Mouse (Mus musculus): Measurements from ENCODE around the gene Cbx7. TPM values are rescaled to one million over a fixed set of nuclear protein-coding genes. Genes with fewer than 3 reads are reported as not detected.
"Not testable (repeated sequence)": the region's sequence is repeated elsewhere in the genome, so short reads cannot be mapped to it uniquely, and the experiment has no call there.

Gene Cbx7
- polyA plus RNA-seq, 1 experiment, result 30.5 TPM

DNA sequence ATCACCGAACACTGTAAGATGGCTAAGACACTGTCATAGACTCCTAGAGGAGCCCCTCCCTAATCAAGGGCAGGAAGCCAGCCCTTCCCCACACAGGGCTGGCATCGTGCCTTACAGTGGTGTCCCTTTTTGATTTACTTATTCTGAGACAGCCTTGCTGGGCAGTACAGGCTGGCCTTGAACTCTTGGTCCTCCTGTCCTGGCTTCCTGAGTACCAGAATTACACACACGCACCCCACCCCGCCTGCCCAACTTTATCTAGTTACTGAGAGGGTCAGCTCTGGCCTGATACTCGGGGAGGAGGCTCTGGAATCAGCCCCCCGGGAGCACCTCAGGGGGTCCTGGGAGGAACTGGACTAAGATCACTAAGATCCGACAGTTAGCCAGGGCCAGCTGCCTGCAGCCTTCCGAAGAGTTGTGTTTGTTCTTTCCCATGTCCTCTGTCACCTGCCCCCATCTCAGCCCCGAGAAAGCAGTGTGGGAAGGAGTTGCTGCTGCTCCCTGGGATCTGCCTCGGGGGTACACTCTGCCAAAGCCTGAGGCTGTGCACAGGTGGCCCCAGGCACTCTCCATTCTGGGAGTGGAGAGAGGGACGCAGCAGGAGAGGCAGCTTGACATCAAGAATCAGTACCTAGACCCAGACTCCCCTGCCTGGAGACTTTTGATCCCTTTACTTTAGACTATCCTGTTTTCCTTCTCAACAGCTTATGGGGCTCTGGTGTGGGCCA lies 18.3 kb downstream of the Cbx7 start:
- no peak for DNase-seq (ENCODE audit: low read depth, low spot score)

DNA sequence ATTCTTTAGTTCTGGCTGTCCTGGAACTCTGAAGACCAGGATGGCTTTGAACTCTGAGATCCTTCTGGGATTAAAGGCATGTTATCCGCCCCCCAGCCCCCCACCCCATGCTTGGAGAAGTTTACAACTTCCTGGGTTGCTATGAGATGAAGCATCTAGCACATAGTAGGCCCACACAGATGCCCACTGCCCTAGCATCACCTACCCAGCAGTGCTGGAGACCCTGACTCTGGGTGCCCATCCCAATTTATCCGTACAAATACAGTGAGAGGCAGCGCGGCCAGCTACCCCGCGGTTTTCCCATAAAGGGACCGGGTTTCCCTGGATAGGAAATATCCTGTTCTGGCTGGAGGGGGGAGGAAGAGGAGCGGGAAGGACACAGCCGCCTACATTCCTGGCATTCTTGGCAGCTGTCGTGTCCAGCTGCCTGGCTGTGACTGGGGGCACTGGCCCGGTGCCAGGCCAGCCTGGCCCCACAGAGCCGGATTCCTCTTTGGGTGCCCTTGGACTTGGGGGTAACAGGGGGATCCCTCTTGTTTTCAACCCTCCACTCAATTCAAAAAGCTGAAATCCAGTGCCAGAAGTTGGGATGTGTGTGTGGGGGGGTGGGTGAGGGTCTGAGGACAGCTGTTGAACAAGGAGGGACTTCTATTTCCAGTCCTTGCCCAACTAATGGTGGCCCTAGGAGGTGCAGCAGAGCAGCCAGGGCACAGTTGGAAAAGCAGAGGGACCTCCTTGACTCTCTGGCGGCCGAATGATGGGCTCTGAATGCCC lies 19.0 kb downstream of the Cbx7 start:
- DNase-seq (ENCODE audit: low read depth, low spot score), result no peak
- WGBS, result 35% methylated on average over 14 of the region's 14 CpGs

More for the DNA sequence above, 18.3 kb downstream of the Cbx7 start:
- 30% methylated on average over 11 of the region's 11 CpGs for WGBS

DNA sequence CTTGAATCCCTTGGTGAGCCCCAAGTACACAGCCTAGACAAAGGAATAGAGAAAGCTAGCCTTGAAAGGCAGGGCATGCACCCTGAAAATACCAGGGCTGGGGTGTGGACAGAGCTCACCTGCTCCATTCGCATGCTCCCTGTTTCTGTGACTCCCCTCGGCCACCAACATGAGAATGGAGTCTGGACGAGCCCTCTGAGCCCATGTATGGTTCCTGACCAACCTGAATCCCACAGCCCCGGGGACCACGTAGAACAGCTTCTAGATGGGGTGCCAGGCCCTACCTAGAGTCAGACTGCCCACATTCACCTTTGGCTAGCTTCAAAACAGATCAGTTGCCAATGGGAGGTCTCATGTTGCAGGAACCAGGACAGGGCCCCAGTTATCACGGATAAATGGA lies 19.7 kb downstream of the Cbx7 start:
- no peak for DNase-seq (ENCODE audit: low read depth, low spot score)
- WGBS, result 74% methylated on average over 6 of the region's 6 CpGs

DNA sequence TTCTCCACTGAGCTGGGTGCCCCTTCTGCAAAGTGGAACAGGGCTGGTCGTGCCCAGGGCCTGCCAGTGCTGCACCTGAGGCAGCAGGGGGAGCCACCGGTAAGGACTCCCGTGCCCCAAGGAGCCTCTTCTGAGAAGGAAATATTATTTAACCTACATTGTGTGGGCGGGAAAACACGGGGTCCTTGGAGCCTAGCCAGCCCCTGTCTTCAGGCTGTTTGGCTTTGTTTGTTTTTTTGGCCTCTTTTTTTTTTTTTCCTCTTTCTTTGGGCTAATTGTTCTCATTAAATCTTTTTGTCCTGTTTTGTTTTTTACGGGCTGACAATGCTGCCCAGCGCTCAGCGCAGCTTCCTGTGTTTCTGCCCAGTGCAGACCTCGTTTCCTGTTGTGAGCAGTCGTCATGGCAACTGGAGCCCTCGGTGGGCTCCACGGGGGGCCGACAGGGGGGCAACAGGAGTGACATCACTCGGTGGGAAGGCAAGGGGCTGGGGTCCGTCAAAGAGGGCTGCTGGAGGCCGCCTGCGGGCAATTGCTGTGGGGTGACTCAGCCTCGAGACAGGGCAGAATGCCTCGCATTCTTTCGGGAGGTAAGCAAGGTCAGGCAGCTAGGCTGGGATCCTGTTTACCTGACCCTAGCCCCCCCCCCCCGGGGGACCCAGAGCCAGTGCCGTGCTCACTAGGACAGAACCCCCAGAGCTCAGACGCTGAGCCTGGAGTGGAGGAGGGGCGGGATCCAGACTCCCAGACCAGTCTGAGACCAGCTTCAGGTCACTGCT lies 20.5 kb downstream of the Cbx7 start:
- 7% methylated on average over 24 of the region's 24 CpGs for WGBS
- DNase-seq (ENCODE audit: low read depth, low spot score), result no peak

DNA sequence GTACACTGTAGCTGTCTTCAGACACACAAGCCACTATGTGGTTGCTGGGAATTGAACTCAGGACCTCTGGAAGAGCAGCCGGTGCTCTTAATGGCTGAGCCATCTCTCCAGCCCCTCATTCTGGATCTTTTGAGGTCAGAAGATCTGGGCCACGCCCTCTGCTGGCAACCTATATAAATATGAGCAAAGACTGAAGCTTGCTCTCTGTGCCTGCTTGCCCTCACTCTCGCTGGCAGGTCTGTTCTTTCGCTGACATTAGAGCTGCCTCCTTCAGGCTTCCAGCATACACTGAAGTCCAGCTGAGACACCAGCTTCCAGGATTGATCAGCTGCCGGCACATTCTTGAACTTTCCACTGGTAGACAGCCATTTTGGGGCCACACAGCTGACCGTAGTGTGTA lies 23.2 kb downstream of the Cbx7 start:
- 53% methylated on average over 6 of the region's 6 CpGs for WGBS
- no peak for DNase-seq (ENCODE audit: low read depth, low spot score)

DNA sequence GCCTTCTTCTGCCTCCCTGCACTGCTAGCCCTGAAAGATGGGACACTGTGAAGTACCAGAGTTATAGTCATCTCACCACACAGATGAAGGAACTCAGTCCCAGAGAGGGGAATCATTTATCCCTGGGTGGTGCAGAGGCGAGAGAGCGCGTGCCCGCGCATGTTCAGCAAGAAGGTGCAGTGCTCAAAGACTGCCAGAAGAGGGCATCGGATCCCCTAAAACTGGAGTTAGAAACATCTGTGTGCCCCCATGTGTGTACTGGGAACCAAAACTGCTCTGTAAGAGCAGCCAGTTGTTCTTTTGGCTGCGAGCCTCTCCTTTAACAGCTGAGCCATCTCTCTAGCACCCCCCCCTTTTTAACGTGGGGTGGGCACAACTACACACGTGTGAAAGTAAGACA lies 24.1 kb downstream of the Cbx7 start:
- 77% methylated on average over 9 of the region's 9 CpGs for WGBS
- DNase-seq (ENCODE audit: low read depth, low spot score), result no peak

DNA sequence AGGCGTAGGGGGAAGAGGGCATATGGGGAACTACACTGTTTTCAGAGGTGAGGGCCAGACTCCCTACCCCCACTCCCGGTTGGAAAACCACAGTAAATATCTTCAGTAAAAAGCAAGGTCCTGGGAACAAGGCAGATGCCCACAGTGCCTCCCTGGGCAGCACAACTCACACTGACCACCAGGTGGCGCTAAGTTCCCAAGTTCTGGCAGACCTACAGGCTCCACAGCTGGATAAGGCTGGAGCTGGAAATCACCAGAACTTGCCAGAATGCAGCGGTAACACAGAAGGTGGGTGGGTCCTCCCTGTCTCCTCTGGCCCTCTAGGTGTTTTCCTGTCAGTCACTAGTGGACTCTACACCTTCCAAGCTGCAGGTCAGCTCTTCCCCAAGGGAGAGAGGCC lies 24.9 kb downstream of the Cbx7 start:
- peak; percentile 72 for DNase-seq (ENCODE audit: low read depth, low spot score)
- WGBS, result 11% methylated on average over 4 of the region's 4 CpGs

DNA sequence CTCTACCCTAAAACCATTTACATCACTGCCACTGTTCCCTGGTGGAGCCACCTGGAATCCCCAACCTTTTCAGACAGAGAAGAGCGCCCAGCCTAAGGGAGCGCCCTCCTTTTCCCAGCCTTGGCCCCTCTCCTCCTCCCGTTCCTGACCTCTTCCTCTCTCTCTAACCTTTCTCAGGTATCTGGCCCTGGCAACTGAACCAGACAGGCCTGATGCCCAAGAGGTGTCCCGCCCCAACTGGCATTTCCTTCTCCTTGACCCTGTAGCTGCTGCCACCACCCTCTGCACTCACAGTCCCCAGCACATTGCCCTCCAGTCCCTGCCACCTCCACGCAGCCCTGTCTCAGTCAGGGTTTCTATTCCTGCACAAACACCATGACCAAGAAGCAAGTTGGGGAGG lies 26.0 kb downstream of the Cbx7 start:
- WGBS, result 65% methylated on average over 5 of the region's 5 CpGs
- no peak for DNase-seq (ENCODE audit: low read depth, low spot score)

DNA sequence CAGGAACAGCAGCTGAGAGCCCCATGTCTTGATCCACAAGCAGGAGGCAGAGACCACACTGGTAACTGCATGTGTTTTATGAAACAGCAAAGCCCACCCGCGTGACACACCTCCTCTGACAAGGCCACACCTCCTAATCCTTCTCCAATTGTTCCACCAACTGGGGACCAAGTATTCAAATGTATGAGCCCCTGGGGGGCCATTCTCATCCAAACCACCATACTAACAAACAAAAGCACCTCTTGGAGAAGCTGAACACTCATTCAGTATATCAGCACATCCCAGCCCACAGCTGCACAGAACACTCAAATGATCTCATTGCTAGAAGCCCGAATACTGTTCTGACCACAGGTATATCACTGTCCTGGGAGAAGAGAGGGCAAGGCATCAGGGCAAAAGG lies 27.3 kb downstream of the Cbx7 start:
- DNase-seq (ENCODE audit: low read depth, low spot score), result no peak
- 95% methylated on average over 3 of the region's 3 CpGs for WGBS

DNA sequence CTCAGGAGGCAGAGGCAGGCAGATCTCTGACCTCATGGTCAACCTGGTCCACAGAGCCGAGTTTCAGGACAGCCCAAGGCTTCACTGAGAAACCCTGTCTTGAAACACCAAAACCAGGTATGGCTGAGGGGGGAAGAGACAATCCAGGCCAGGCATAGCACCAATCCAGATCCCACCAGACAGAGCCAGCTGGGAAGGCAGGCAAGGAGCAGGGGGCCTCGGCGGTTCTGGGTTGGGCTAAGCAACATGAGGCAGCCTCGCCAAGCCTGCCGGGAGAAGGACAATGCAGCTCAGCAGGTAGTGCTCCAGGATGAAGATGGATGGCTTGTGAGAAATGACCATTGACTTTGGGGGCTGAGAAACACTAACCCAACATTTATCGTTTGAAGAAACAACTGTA lies 28.4 kb downstream of the Cbx7 start:
- DNase-seq (ENCODE audit: low read depth, low spot score), result no peak
- 89% methylated on average over 6 of the region's 6 CpGs for WGBS

DNA sequence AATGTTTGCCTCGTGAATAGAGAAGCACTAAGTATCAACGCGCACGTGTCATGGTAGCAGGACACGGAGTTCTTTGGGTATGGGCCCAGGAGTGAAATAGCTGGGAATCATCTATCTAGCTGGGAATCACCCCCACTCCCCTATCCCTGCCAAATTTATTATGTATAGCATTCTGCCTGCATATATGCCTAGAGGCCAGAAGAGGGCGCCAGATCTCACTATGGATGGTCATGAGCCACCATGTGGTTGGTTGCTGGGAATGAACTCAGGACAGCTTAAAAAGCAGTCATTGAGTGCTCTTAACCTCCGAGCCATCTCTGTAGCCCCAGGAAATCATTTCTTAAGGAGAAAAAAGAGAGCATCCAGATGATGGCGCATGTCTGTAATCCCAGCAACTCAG lies 30.0 kb downstream of the Cbx7 start:
- WGBS, result 23% methylated on average over 8 of the region's 8 CpGs

DNA sequence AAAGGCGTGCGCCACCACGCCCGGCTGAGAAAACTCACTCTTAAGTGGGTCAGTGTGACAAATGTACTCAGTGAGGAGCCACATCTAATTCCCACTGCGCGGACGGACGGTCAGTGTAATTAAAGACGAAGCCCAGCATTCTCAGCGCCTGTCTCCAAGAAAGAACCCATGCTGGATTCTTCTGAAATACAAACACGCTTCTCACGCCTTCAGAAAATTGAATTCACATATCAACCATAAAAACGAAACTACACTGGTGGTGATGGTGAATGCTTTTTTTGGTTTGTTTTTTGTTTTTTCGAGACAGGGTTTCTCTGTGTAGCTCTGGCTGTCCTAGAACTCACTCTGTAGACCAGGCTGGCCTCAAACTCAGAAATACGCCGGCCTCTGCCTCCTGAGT lies 31.0 kb downstream of the Cbx7 start:
- 81% methylated on average over 16 of the region's 16 CpGs for WGBS

More for the DNA sequence above, 30.0 kb downstream of the Cbx7 start:
- DNase-seq (ENCODE audit: low read depth, low spot score), result no peak

DNA sequence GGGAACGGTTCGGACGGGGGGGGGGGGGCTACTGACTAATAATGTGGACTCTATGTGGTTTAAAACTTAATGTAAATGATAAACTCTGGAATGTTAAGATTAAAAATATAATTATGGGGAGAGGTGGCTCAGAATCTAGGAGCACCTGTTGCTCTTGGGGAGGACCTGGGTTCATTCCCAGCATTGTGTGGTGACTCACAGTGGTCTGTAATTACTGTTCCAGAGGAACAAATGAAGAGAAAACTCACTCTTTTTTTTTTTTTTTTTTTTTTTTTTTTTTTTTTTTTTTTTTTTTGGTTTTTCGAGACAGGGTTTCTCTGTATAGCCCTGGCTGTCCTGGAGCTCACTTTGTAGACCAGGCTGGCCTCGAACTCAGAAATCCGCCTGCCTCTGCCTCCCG lies 31.4 kb downstream of the Cbx7 start:
- not testable (repeated sequence) for DNase-seq (ENCODE audit: low read depth, low spot score)
- WGBS, result 81% methylated on average over 6 of the region's 7 CpGs

More for the DNA sequence above, 31.0 kb downstream of the Cbx7 start:
- no peak for DNase-seq (ENCODE audit: low read depth, low spot score)

DNA sequence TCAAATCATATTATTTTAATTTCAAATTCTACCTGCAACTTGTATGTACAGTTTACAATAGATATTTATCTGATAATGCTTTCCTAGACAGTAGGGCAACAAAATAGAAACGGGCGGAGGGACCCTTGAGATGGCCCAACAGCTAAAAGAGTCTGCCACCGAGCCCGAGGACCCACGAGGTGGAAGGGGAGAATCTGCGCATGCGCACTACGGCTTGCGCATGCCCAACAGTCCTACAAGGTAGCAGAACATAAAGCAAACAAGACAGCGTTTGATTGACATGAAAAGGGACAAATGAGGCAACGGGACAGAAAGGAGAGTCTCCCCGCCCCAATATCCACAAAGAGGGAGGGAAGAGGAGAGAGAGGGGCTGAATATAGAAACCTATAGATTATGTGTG lies 31.9 kb downstream of the Cbx7 start:
- 85% methylated on average over 12 of the region's 12 CpGs for WGBS
- DNase-seq (ENCODE audit: low read depth, low spot score), result no peak

DNA sequence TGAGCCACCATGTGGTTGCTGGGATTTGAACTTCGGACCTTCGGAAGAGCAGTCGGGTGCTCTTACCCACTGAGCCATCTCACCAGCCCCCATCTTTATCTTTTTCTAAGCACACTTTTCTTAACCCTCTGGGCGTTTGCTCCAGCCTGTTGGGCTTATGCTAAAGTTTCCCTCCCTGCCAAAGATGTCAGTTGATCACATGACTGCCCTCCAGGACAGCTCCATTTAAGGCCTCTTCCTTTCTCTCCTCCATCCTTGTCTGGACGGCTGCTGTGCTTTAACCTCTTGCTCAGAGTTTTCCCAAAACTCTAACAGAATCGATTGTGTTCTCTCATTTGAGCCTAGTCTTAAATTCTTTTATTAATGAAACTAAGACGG lies 34.6 kb downstream of the Cbx7 start:
- no peak for DNase-seq (ENCODE audit: low read depth, low spot score)

DNA sequence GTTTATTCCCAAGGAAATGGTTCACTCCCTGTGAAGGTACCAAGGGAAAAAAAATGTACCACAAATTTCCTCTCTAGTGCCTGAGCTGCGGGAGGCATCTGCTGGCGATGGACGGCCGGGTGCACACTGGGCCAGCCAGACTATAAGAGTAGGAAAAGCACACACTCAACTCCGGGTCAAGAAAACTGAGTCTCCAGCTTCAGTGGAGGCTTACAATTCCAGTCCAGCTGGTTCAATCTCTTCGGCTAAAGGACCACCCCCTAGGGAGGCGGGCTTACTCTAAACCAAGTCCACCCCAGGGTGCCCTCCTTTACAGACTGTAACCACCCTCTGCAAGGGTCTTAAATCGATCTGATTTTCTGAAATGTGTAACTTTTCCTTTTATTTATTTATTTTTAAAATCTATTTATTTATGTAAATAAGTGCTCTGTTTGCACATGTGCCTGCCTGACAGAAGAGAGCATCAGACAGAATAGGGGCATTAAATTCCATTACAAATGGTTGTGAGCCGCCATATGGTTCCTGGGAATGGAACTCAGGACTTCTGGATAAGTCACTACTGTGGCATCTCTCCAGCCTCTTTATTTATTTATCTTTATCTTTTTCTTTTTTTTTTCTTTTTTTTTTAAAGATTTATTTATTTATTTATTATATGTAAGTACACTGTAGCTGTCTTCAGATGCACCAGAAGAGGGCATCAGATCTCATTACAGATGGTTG lies 35.1 kb downstream of the Cbx7 start:
- WGBS, result 44% methylated on average over 9 of the region's 9 CpGs
- DNase-seq (ENCODE audit: low read depth, low spot score), result no peak

More for the DNA sequence above, 34.6 kb downstream of the Cbx7 start:
- WGBS, result 64% methylated on average over 7 of the region's 7 CpGs

DNA sequence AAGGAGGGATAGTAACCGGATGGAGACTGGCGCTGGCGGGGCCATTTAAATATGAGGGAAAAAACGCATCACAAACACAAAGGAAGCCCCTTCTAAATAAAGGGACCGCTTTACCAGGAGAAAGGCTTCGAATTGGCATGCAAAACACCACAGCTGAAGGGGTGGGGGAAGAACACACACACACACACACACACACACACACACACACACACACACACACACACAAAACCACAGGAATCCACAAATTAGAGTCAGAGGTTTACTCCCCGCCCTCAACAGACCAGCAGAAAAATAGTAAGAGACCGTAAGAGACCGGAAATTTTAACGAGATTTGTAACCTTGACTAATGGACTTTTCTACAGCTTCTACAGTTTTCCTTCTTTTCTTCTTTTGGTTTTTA lies 36.1 kb downstream of the Cbx7 start:
- 18% methylated on average over 10 of the region's 10 CpGs for WGBS
- DNase-seq (ENCODE audit: low read depth, low spot score), result no peak

DNA sequence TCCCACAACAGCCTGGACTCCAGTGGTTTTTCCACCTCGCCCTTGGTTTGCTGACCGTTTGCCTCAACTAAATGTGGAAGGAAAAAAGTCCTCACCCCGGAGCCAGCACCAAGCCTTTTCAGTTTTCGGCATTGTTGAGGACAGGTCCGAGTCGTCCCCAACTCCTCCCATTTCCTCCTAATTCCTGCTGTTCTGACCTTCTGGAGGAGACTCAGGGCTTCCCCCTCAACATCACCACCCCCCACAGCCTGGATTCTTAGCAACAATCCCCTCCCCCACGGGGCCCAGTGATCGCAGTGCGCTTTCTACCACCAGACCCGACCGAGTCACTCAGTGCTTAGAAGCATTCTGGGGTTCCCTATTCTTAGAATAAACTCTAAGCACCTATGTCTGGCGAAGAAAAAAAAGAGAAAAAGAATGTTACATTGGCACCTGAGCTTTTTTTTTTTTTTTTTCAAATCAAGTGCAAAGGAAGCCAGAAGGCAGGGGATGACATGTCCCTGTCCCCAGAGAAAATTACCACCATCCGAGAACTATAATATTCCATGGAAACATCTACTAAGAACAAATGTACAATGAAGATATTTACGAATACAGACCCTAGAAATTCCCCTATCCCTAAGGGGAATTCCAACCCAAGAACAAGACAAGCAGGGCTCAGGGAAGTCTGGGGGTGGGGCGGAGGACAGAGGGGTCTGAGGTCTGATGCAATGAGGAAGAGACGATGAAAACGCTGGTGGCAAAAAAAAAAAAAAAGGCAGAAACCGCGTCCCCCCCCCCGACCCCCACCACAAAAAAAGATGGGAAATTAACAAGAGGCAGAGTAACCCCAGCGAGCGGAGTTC lies 37.0 kb downstream of the Cbx7 start:
- 10% methylated on average over 22 of the region's 22 CpGs for WGBS
- DNase-seq (ENCODE audit: low read depth, low spot score), result no peak

DNA sequence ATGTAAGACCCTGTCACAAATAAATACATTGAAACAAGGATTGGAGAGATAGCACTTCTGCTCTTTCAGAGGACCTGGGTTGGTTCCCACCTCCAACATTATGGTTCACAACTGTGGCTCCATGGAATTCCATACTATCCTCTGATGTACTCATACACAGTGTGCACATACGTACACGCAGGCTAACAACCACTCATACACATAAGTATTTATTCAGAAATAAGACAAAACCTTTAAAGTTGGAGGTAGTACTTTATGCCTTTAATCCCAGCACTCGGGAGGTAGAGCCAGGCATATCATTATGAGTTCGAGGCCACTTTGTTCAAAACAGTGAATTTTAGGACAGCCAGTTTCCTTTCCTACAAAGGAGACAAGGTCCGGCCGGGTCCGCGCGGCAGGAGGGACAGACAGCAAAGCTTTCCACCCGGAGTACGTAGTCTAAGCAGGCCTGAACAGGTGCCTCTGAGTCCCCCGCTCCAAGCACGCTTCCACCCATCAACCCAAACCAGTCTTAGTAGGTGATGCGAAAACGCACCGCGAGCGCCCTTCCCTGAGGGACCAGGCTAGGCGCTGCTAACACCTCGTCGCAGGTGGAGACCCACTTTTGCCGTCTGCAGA lies 37.8 kb downstream of the Cbx7 start:
- DNase-seq (ENCODE audit: low read depth, low spot score), result no peak

More for the DNA sequence above, 37.8 kb downstream of the Cbx7 start:
- 18% methylated on average over 22 of the region's 22 CpGs for WGBS
